Mouse (Mus musculus) ES-Bruce4 (cell line): Measurements from ENCODE around the gene Sh2d3c.

Experiments used
- CTCF ChIP-seq: IDR thresholded peaks from one replicate; pipeline ENCODE4 v1.8.1; 2011; ENCODE audit warnings: low read depth, low read length
- EP300 ChIP-seq: IDR thresholded peaks from 2 replicates; pipeline ENCODE4 v1.6.1; 2011; ENCODE audit warnings: low read depth, low read length; ENCODE audit not compliant: insufficient read depth
- POLR2A ChIP-seq: IDR thresholded peaks from one replicate; pipeline ENCODE4 v1.8.1; 2011; ENCODE audit warnings: low read length; ENCODE audit not compliant: insufficient read depth

- TF ChIP-seq CTCF (no peak), EP300 (no peak), POLR2A (no peak)
These were observed 6.6 kb downstream of the Sh2d3c start for GRCm38 (mm10) chr2:32727435-32727834.
